Mouse (Mus musculus) ovary, postnatal 14 days (tissue): ENCODE results near the gene Atl2.

Experiments used
- DNase-seq: peaks from one replicate; pipeline ENCODE4 v3.0.0; 2022; ENCODE audit warnings: low spot score

Atl2 gene

GRCm38 (mm10) chr17:79898156-79898746, 2.3 kb upstream of the Atl2 start:
- DNase-seq = no peak

- DNase-seq = no peak
Observed at GRCm38 (mm10) chr17:79897666-79898065, 1.7 kb upstream of the Atl2 start.

GRCm38 (mm10) chr17:79894971-79895882, 696 bp downstream of the Atl2 start:
- DNase-seq = peak; percentile 38

DNA sequence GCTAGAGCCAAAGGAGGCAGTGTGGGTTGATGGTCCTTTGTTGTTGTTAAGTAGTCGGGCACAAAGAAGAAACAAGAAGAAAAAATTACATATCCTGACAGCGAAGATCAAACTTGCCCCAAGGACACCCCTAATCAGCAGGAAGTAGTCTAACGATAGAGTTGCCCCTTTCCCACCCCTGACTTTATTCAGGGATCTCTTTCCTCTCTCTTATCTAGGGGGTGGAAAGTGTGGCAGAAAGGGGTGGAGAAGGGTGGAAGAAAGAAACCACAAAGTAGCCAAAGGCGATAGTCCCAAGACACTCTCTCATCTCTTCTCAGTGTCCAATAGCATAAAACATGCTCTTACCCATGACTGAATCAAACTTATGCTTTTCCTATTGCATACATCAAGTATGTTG, 1.9 kb downstream of the Atl2 start:
- no peak for DNase-seq

DNA sequence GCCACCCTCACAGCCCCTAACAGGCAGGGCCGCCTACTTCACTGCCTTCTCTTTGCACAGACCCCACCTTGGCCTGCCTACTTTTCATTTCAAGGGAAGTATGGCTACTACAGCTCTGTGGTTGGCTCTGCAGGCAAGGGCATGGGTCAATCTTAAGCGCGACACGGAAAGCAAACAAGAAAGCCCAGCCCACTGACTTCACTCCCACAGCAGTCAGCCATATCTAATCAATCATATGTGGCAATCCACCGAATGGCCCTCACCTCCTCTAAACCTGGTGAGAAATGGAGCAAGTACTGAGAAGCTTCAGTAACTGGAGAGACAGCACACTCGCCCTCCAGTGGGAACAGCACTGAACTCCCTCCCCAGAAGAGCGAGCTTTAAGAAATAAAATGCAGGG, 4.0 kb downstream of the Atl2 start:
- no peak for DNase-seq

DNA sequence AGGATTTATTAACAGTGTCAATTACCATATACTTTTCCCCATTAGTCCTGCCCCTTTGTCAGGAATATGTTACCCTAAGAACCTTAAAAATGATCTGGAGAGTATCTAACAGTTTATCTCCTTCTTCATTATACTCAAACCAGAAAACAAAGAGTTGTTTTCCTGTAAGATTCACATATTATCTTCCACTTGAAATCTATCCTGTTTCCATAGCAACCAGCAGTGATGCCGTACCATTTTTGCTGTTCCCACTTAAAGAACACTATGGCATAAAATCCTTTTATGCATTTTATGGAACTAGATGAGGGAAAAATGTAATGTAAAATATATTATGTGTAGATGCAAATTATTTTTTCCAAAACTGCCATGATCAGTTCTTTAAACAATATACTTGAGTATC, 8.0 kb downstream of the Atl2 start:
- DNase-seq = no peak

- no peak for DNase-seq
Observed at GRCm38 (mm10) chr17:79883198-79883597, 12.7 kb downstream of the Atl2 start.

- no peak for DNase-seq
Observed at GRCm38 (mm10) chr17:79865027-79865426, 30.9 kb downstream of the Atl2 start.

DNA sequence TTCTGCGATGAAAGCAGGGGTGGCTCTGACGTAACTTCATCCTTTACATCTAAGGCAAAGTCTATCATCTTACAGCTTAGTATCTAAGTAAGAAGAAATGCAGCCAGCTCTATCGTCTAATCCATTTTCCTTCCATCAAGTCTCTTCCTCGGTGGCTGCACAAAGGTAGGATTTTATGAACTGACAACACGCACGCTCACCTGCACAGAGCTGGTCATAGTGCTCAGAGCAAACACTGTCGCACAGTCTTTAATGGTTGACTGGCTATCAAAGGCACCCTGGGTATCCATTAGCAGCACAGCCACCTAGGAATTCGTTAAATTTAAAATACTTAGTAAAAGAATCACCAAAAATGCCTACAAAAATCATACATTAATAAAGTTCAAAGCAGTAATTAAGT, 31.4 kb downstream of the Atl2 start:
- DNase-seq = no peak

- peak; percentile 35 for DNase-seq
Observed at GRCm38 (mm10) chr17:79862038-79862437, 33.9 kb downstream of the Atl2 start.

DNA sequence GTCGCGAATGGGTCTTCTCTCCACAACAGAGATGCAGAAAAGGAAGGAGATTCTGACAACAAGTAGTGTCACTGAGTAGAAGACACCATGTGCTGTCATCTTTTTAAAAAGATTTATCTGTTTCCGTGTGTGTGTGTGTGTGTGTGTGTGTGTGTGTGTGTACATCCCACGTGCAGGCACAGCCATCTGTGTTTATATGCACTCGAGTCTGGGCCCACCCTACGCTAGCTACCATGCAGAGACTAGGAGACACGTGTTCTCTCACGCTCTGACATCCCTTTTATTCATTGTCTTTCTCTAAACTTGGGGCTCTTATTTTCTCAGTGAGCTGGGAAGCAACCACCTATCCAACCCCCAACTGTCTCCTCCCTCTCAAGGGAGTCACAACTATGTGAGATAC, 40.4 kb downstream of the Atl2 start:
- no peak for DNase-seq

DNA sequence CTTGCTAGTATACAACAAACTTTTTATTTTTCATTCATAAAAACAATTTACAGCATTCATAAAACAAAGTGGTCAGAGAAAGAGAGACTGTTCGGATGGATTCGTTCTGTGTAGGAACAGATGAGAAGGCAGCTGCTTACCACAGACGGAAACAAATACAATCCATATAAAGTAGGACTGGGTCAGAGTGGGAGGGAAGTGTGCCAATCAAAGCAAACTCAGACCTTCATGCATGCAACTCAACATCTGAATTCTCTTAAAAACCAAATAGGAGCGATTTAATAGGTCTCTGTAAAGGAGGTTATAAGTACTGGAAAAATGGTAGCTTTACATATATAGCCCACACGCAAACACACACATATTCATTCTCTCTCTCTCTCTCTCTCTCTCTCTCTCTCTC, 47.5 kb downstream of the Atl2 start:
- DNase-seq = no peak

- no peak for DNase-seq
Observed at GRCm38 (mm10) chr17:79846182-79846581, 49.7 kb downstream of the Atl2 start.

- DNase-seq = no peak
Observed at GRCm38 (mm10) chr17:79845695-79846094, 50.2 kb downstream of the Atl2 start.

- peak; percentile 64 for DNase-seq
Observed at GRCm38 (mm10) chr17:79840254-79841238, 55.4 kb downstream of the Atl2 start.

- no peak for DNase-seq
Observed at GRCm38 (mm10) chr17:79836978-79837377, 58.9 kb downstream of the Atl2 start.

GRCm38 (mm10) chr17:79835714-79836373, 60.1 kb downstream of the Atl2 start:
- no peak for DNase-seq

DNA sequence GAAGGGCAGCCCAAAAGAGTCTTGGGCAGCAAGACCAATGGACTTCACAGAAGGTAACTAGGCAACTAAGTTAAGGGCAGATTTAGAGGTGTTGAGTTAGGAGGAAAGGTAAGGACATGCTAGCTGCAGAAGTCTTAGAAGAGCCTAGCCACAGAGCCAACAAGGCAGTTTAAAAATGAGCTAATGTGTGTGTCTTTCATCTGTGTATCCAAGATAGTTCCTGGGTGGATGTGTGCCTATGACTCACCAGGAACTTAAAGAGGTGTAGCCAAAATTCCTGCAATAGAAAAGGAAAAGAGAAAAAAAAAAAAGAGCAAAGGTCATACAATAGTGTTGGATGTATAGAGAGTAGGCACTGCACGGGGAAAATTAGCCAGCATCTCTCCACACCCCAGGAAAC, 63.6 kb downstream of the Atl2 start:
- no peak for DNase-seq

DNA sequence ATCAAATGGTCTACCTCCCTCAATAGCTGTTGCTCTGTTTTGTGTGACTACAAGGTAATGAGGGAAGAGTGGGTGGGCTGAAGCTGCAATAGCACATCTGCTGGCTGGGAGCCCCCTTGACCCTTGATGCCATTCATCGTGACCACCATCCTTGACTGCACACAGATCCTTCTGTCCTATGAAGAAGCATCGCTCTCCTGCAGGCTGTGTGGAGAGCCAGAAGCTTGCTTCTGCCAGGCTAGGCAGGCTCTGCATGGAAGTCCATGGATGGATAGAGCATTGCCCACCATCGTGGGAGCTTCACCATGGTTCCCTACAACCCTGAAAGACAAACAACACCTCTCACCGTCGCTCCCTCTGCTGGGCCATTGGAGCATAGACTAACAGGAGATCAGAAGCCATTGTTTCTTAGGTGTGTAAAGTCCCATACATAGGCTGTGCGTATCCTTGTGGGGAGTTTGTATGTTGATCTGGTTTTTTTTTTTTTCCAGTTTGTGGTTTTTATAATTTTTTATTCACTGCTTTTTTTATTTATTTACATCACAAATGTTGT, 69.4 kb downstream of the Atl2 start:
- DNase-seq = no peak

DNA sequence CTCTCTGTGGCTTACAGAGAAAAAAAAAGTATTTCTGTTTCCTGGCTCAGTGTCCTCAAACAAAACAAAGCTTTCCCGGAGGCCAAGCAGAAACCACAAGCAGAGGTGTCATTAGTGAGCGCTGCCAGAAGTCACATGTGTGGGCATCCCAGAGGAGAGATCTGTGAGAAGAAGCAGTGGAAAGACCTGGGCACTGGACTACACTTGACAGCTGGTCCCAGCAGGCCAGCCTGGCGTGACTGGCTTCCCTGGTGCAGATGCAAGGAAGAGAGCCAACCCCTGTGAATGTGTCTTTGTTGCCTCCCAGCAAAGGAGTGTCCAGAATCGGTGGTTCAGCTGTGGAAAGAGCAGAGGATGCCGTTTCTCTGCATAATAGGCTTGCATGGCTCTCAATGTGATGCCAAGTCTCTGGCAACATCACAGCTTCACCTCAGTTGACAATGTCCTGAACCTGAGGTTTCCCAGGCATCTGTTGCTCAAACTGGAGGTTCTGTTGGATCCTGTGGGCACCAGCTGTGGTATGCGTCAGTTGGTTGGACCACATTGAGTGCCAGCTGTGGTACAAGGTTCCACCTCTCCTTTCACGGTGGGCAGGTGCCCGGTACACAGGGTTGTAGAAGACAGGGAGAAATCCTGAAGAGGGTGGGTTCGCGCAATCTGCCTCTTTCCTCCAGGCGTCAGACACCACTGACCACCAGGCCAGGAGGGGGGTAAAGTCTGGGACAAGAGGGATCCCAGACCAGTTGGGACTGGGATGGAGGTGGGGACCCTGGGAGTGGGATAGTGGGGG, 70.5 kb downstream of the Atl2 start:
- no peak for DNase-seq

GRCm38 (mm10) chr17:79824406-79824805, 71.5 kb downstream of the Atl2 start:
- DNase-seq = no peak
